Mouse (Mus musculus) hindbrain, embryonic 14.5 days (tissue): Measurements from ENCODE around the gene Plaur. TPM values are rescaled to one million over a fixed set of nuclear protein-coding genes. Genes with fewer than 3 reads are reported as not detected.

ENCODE experiments used
- ATAC-seq: fragments of 200-750 bp; cut with Nextera tagmentation; 2 replicates; pipeline ENCODE4 v1.8.0; 2017; ENCODE audit warnings: moderate number of reproducible peaks, mild to moderate bottlenecking, moderate TSS enrichment, moderate library complexity; ENCODE audit not compliant: low FRiP score
- DNase-seq: peaks from one replicate; pipeline ENCODE4 v3.0.0-alpha.2; 2015; ENCODE audit warnings: low spot score
- H3K27ac ChIP-seq: fragments of 300-500 bp; sonication (generic); 2 replicates; pipeline ENCODE4 v1.5.1; 2014; ENCODE audit warnings: mild to moderate bottlenecking, moderate library complexity
- H3K27me3 ChIP-seq: fragments of 300-500 bp; sonication (generic); 2 replicates; pipeline ENCODE4 v1.6.1; 2014; ENCODE audit warnings: mild to moderate bottlenecking, low read length, mixed read lengths; ENCODE audit not compliant: control insufficient read depth, insufficient read depth
- H3K36me3 ChIP-seq: fragments of 300-500 bp; sonication (generic); replicated peaks from 2 replicates; pipeline ENCODE4 v1.6.1; 2014; ENCODE audit not compliant: control insufficient read depth, insufficient read depth
- H3K4me1 ChIP-seq: fragments of 300-500 bp; sonication (generic); replicated peaks from 2 replicates; pipeline ENCODE4 v1.6.1; 2014; ENCODE audit warnings: antibody characterized with exemption, low read length, mixed read lengths; ENCODE audit not compliant: control insufficient read depth, insufficient read depth
- H3K4me2 ChIP-seq: fragments of 300-500 bp; sonication (generic); replicated peaks from 2 replicates; pipeline ENCODE4 v1.6.1; 2014; ENCODE audit warnings: mild to moderate bottlenecking, moderate library complexity
- H3K4me3 ChIP-seq: fragments of 300-500 bp; sonication (generic); replicated peaks from 2 replicates; pipeline ENCODE4 v1.5.1; 2014; ENCODE audit warnings: mild to moderate bottlenecking, low read length
- H3K9ac ChIP-seq: fragments of 300-500 bp; sonication (generic); 2 replicates; pipeline ENCODE4 v1.6.1; 2014
- H3K9me3 ChIP-seq: fragments of 300-500 bp; sonication (generic); 2 replicates; pipeline ENCODE4 v1.6.1; 2016; ENCODE audit warnings: low read length; ENCODE audit not compliant: control insufficient read depth
- WGBS: fragments of 180-500 bp; shearing (Covaris S2); extraction: QIAGEN DNeasy Blood & Tissue Kit; methylation state at CpG from one replicate; pipeline ENCODE4 v1.1.7; 2014; 5-methylcytosine and 5-hydroxymethylcytosine counted together
- polyA plus RNA-seq: library from polyadenylated mRNA; unstranded; fragments of >200 nt; fragmentation: Nextera tagmentation; extraction: Ambion mirVana; gene quantifications from 2 replicates; pipeline ENCODE4 v1.2.1, GENCODE M21; 2014

Gene Plaur
- polyA plus RNA-seq: 1.6 and 1.9 TPM in 2 replicates

GRCm38 (mm10) chr7:24462388-24463319 lies at the start of gene Plaur:
Gene Plaur, plus strand, starts transcription at chr7:24462484.
- H3K4me3 ChIP-seq: no peak within 1 kb of the TSS
- H3K9ac ChIP-seq: no peak within 1 kb of the TSS
- DNase-seq: peak; percentile 33

GRCm38 (mm10) chr7:24413630-24414029 lies 48.7 kb upstream of the Plaur start:
- Histone ChIP-seq H3K4me3 (no peak overlapping the region), H3K4me1 (no peaks in the 10 kb centered on the region), H3K9me3 (no peaks in the 10 kb centered on the region), H3K27me3 (no peaks in the 10 kb centered on the region), H3K4me2 (no peak overlapping the region), H3K36me3 (peaks cover 36% of the 10 kb centered on the region), H3K27ac (no peak overlapping the region), H3K9ac (no peak overlapping the region)
- WGBS: 93% methylated on average over 3 of the region's 3 CpGs
- DNase-seq: no peak
- ATAC-seq: no peak

More at GRCm38 (mm10) chr7:24462388-24463319, at the start of gene Plaur:
- peaks cover 5% of the 10 kb centered on the region; the same call in 1 of the 2 replicates for H3K4me1 ChIP-seq
- no peaks in the 10 kb centered on the region for H3K36me3 ChIP-seq
- no peak within 1 kb of the TSS for H3K27ac ChIP-seq
- peak; percentile 11; the same call in 1 of the 2 replicates for ATAC-seq
- H3K4me2 ChIP-seq: peak within 1 kb of the TSS; percentile 29
- no peaks in the 10 kb centered on the region; the same call in 1 of the 2 replicates for H3K27me3 ChIP-seq
- WGBS: 5% methylated on average over 27 of the region's 27 CpGs
- no peaks in the 10 kb centered on the region for H3K9me3 ChIP-seq

DNA sequence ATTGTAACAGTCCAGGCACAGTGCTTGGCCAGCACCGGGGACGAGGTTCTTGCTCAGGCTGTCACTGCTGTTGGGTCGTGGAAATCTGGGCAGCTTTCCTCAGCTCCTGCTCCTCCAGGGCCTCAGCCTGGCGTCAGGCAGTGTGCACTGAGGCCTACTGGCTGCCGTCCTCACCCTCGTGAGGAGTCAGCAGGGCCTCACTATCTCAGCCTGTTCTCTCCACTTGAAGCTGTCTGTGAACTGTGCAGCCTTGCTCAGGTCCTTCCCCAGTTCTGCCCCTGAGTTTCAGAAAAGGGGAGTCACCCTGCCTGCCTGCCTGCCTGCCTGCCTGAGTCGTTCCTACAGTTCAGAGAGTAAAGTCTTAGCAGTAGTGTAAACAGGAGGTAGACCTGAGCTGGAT lies 47.0 kb upstream of the Plaur start:
- Histone ChIP-seq H3K4me3 (no peak overlapping the region), H3K9me3 (no peaks in the 10 kb centered on the region), H3K9ac (no peak overlapping the region), H3K27ac (no peak overlapping the region), H3K27me3 (no peaks in the 10 kb centered on the region), H3K4me1 (peaks cover 9% of the 10 kb centered on the region), H3K4me2 (no peak overlapping the region), H3K36me3 (peaks cover 26% of the 10 kb centered on the region; the same call in 1 of the 2 replicates)
- DNase-seq (no peak), ATAC-seq (no peak)
- 84% methylated on average over 7 of the region's 7 CpGs for WGBS

- WGBS: 15% methylated on average over 8 of the region's 8 CpGs
- DNase-seq: no peak
- H3K9ac ChIP-seq: no peak overlapping the region
These were observed 42.7 kb upstream of the Plaur start for GRCm38 (mm10) chr7:24419579-24419978.

DNA sequence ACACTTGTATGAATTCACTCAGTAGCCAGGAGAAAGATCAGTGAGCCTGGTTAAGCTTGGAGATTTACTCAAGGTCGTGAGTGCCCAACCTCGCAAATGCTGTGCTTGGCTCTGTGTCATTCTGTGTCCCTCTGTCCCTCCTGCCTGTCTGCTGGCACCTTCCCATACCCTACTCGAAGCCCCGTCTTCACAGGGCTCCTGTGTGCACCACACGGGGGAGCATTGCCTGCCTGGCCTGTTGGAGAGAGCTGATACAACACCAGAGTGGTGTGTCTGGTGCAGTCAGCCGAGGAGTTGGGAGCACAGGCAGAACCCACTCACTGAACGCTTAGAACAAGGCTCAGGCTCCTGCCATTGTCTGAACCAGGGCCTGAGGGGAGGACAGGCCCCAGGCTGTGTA lies 40.6 kb upstream of the Plaur start:
- Histone ChIP-seq H3K4me2 (no peak overlapping the region), H3K9me3 (no peaks in the 10 kb centered on the region), H3K27me3 (no peaks in the 10 kb centered on the region), H3K36me3 (peaks cover 40% of the 10 kb centered on the region), H3K9ac (no peak overlapping the region), H3K4me3 (no peak overlapping the region), H3K4me1 (peaks cover 9% of the 10 kb centered on the region), H3K27ac (peak overlapping the region; percentile 43; the same call in 1 of the 2 replicates)
- no peak for DNase-seq
- WGBS: 47% methylated on average over 7 of the region's 7 CpGs
- ATAC-seq: no peak; the same call in 1 of the 2 replicates

More at GRCm38 (mm10) chr7:24419579-24419978, 42.7 kb upstream of the Plaur start:
- H3K4me2 ChIP-seq: no peak overlapping the region
- ATAC-seq: no peak
- H3K4me3 ChIP-seq: no peak overlapping the region
- peaks cover 49% of the 10 kb centered on the region for H3K36me3 ChIP-seq
- no peak overlapping the region for H3K27ac ChIP-seq
- no peaks in the 10 kb centered on the region for H3K27me3 ChIP-seq
- no peaks in the 10 kb centered on the region for H3K9me3 ChIP-seq
- peaks cover 9% of the 10 kb centered on the region for H3K4me1 ChIP-seq

- Histone ChIP-seq H3K36me3 (peaks cover 34% of the 10 kb centered on the region), H3K9ac (no peak overlapping the region), H3K9me3 (no peaks in the 10 kb centered on the region), H3K4me1 (peaks cover 9% of the 10 kb centered on the region), H3K4me3 (no peak overlapping the region), H3K27me3 (no peaks in the 10 kb centered on the region), H3K4me2 (no peak overlapping the region), H3K27ac (peak overlapping the region; percentile 43; the same call in 1 of the 2 replicates)
- WGBS: 51% methylated on average over 8 of the region's 8 CpGs
- peak; percentile 44; the same call in 1 of the 2 replicates for ATAC-seq
- peak; percentile 25 for DNase-seq
These were observed 40.0 kb upstream of the Plaur start for GRCm38 (mm10) chr7:24422251-24422650.

- no peak for ATAC-seq
- H3K9ac ChIP-seq: no peak overlapping the region
These were observed 39.0 kb upstream of the Plaur start for GRCm38 (mm10) chr7:24423107-24423763.

DNA sequence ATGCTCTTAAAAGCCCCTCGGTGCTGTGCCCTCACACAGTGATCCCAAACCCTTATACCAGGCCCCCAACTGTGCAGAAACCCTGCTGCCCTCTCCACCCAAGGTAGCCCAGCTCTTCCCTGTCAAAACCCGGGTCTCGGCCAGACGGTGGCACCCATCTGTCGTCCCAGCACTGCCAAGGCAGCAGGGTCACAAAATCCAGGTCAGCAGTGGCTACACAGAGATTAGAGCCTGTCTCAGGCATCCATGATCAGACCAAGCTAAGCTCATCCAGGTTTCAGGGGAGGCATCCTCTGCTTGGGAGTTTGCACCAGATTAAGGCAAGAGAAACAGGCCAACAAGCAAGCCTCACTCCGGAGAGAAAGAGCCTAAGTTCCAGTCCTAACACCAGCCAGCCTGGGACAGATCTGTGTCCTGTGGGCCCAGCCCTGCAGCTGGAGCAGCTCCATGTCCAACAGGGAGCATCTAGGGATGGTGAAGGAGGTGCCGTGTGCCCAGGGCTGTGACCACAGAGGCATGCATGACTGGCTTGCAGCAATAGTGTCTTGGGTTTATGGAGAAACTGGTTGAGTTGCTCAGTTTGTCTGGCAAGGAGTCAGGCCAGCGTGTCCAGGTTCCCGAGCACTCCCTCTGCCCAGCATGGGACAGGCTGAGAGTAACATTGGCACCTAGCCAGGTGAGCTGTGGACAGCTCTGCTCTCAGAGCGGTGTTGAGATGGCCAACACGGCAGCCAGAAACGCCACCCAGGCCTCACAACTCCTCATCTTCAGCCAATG lies 38.1 kb upstream of the Plaur start:
- Histone ChIP-seq H3K27ac (no peak overlapping the region), H3K27me3 (no peaks in the 10 kb centered on the region), H3K4me1 (peaks cover 7% of the 10 kb centered on the region), H3K9me3 (no peaks in the 10 kb centered on the region), H3K9ac (no peak overlapping the region), H3K4me2 (no peak overlapping the region), H3K4me3 (no peak overlapping the region), H3K36me3 (peaks cover 31% of the 10 kb centered on the region)
- no peak for ATAC-seq
- 79% methylated on average over 12 of the region's 12 CpGs for WGBS
- DNase-seq: no peak

More at GRCm38 (mm10) chr7:24423107-24423763, 39.0 kb upstream of the Plaur start:
- no peak overlapping the region for H3K4me3 ChIP-seq
- H3K27me3 ChIP-seq: no peaks in the 10 kb centered on the region
- 93% methylated on average over 15 of the region's 15 CpGs for WGBS
- H3K9me3 ChIP-seq: no peaks in the 10 kb centered on the region
- no peak overlapping the region for H3K27ac ChIP-seq
- H3K4me1 ChIP-seq: peaks cover 9% of the 10 kb centered on the region
- peaks cover 31% of the 10 kb centered on the region for H3K36me3 ChIP-seq
- H3K4me2 ChIP-seq: no peak overlapping the region
- DNase-seq: no peak
